Mouse (Mus musculus) liver, postnatal 0 days (tissue): ENCODE results near the gene Gfpt2.

Experiments
- CTCF ChIP-seq: sonication (generic); IDR thresholded peaks from 2 replicates; pipeline ENCODE4 v1.5.1; 2016; ENCODE audit warnings: antibody characterized with exemption, low read depth
- EP300 ChIP-seq: IDR thresholded peaks from 2 replicates; pipeline ENCODE4 v1.6.1; 2016; ENCODE audit warnings: antibody characterized with exemption, low read depth, mild to moderate bottlenecking

GRCm38 (mm10) chr11:49844969-49845368 is 51.0 kb downstream of the Gfpt2 start:
- TF ChIP-seq CTCF (peak; percentile 88), EP300 (no peak)
